Mouse (Mus musculus): ENCODE measurements around the gene Heatr3. TPM values are rescaled to one million over a fixed set of nuclear protein-coding genes. Genes with fewer than 3 reads are reported as not detected.

Heatr3 gene
- total RNA-seq, 1 experiment from 2014 or later: 56.4 TPM

Other genes starting within 250 kb of the Heatr3 start
- not detected in 2 replicates for gene Zfp423, start 178.3 kb upstream of the Heatr3 start, total RNA-seq (2017)
- gene Cnep1r1, start 19.1 kb upstream of the Heatr3 start, total RNA-seq (2017): 14.6 and 16.6 TPM in 2 replicates
- gene Tent4b, start 61.4 kb downstream of the Heatr3 start, total RNA-seq (2017): 50.2 and 54.3 TPM in 2 replicates
- 51.4 and 64.2 TPM in 2 replicates for gene Adcy7, start 134.5 kb downstream of the Heatr3 start, total RNA-seq (2017)
- gene Brd7, start 224.3 kb downstream of the Heatr3 start, total RNA-seq (2017): 53.3 and 67.8 TPM in 2 replicates

All from hematopoietic stem cell, adult 5-6 weeks (primary cell).